Mouse (Mus musculus) induced T-regulatory cell, adult 2 months (primary cell): ENCODE data around the gene Casp7.
"Not testable (repeated sequence)": the region's sequence is repeated elsewhere in the genome, so short reads cannot be mapped to it uniquely, and the experiment has no call there.

ENCODE experiments used
- DNase-seq: peaks from one replicate; pipeline ENCODE4 v3.0.0-alpha.2; 2012; ENCODE audit warnings: low read depth

The Casp7 gene

DNA sequence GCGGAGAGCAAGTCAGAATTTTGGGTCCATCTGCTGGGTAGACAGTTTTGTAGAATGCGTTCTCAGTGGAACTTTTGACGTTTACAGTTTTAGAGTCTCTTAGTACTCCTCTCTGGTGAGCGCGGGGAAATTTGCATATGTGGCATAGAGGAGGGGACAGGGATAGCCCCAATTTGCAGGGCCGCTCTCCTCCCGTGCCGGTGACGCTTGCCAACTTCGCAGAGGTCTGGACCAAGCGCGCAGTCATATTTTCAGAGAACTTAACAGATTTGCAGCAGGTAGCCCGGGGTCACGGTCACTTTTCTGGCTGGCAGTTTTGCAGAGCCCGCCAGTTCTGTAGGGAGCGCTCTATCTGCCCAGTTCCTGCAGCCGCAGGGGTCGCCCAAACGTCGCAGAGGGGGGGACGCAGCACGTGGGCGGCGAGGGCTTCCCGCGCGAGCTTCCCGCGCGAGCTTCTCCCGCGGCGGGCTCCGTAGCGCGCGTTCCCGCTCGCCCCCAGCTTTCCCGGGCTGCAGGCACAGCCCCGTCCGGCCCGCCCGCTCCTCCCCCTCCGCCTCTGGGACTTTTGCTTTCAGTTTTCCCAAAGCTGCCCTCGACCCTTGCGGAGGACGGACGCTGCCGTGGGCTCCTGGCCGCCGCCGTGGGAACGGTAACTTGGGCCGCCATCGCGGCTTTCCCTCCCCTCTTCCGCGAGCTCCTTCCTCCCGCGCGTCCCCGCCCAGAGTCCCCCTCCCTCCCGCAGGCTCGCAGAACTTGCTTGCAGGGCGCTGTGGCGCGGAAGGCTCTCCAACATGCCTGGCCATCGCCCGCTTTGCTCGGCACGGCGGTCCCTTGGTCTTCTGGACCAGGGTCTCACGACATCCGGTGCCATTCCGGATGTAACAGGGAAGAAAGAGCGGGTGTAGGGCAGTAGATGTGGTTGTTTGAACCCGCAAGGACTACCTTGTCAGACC, at the start of gene Casp7:
Gene Casp7 (plus strand): TSS at position 461 of the 953 bp plus-strand sequence.
- DNase-seq: peak; percentile 92

DNA sequence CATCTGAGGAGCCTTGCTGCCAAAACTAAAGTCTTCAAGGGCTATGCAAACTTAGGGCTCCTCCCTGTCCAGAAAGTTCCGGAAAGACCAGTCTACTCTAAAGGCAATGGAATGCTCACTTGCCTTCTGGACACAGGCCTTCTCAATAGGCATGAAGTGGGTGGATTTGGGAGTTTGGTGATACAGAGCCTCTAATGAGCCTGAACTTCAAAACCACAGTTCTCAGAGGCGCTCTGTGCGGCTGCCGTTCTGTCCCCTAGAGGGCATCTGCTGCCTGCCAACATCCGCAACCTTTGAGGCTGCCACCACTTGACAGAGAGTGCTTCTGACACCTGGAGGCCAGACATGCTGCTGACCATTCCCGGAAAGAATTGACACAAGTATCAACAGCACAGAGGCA, 47.6 kb upstream of the Casp7 start:
- peak; percentile 21 for DNase-seq

DNA sequence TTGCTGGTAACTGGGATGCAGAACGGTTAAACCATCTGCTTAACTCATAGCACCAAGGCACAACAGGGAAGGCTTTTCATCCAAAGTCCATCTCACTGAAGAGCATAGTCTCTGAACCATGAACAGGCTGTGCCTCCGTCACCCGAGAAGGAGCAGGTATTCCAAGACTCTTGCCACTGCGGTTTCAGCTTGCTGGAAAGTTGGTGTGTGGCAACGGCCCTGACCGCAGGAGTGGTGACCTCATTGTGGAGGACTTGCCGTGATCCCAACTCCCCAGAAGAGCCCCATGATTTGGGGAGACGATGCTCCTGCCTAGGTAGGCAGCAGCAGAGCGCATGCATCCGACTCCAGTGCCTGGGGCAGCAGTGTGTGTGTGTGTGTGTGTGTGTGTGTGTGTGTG, 43.2 kb upstream of the Casp7 start:
- no peak for DNase-seq

DNA sequence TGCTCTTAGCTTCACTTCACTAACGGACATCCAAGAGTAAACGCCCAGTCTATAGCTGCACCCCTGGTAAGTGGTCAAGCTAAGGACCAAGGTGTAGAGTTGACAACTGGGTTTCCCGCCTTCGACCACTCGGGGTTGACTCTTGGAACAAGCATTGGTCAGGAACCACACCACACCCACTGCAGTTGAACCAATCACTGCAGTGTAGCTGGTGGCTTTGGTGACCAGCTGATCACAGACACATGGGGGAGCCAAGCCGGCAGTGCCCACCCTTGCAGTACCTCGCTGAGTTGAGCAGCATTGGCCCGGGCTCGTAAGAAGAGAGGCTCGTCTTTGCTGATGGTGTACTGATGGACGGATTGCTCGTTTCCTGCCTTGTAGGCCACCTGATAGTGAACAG, 41.7 kb upstream of the Casp7 start:
- no peak for DNase-seq

DNA sequence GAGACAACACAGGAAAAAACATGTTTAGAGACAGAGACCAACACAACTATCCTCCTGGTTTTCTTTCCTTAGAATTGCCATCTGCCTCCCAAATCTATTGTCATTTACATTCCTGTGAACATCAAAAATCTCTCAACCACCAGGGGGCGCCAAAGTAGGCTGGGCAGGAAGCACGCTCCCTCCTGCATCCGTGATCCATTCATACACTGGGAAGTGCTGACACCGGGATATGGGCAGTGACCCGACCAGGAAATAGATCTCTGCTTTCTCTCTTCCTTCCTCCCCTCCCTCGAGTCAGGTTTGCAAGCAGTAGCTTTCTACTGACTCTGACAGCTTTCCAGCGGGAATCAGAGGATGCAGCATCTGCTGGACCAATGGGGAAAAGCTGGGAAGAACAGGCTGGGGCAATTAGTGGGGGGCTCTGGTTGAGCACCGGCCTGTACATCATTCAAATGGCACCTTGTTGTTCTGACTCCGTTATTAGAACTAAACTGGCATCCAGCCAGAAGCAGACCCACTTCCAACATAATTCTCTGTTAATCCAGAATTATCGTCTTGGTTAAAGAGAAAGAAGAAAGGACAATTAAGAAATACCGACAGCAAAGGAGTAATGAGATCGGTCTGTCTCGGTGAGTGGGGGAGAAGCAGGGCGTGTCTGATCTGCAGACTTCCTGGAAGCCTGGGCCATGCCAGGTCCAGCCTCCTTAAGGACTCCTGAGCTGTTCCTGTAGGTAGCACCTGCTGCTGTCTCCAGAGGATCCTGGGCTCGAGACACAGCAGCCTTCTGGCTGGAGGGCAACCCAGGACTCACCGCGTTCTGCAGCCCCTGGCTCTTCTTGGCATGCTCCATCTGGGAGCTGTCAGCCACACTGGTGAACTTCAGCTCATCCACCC, 40.2 kb upstream of the Casp7 start:
- peak; percentile 75 for DNase-seq

DNA sequence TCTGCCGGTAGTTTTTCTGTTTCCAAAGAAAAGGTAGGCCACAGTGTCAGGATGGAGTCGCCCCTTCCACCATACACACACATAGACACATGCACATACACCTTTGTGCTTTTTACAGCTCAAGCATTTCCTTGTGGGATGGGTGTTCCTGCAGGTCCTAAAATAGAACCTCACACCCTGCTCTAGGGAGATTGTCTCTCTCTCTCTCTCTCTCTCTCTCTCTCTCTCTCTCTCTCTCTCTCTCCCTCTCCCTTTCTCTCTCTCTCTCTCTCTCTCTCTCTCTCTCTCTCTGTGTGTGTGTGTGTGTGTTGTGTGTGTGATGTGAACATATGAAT, 39.6 kb upstream of the Casp7 start:
- not testable (repeated sequence) for DNase-seq

DNA sequence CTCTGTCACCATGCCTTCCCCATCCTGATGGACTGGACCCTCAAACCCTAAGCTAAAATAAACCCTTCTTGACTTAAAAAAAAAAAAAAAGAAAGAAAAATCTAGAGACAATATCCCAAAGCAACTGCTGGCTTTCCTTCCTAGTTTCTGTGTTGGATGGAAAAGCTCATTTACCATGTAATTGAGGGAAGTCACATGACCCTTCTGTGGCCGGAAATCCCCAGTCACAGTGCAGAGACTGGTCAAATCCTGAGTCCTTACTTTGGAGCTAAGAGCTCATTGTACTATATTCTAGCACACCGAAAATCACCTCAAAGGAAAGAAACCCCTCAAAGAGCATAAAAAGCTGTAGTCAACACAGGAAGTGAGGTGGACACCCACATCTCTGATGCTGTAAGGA, 38.0 kb upstream of the Casp7 start:
- DNase-seq: no peak

DNA sequence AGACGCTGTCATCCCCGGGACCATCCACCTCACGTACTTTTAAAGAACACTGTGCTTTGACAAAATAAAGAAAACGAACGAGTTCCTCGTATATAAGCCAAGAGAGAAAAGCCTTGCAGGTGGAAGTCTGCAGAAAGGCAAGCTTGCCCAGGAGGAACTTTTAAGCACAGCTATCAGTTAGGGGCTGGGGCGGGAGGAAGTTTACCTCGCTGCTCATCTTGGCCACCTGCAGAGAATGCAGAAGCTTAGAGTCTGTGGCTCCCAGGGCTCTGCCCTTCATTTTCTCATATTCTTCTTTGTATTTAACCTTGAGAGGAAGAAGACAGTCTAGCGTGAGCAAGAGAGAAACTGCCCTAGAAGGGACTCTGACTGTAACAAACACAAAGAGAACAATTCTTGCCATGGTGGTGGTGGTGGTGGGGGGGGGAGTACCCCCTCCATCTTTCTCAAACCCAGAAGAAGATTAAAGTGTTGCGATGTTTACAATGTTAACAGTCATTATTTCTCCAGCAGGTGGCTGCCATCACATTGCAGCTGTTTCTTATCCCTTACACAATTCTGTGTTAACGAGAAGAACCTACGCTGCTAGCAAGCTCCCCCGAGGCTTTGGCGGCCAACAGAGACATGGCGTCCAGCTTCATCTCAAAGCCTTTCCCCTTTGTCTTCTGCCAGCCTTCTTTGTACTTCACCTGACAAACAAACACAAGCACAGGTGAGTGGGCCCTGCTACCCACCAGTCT, 33.0 kb upstream of the Casp7 start:
- DNase-seq: no peak

DNA sequence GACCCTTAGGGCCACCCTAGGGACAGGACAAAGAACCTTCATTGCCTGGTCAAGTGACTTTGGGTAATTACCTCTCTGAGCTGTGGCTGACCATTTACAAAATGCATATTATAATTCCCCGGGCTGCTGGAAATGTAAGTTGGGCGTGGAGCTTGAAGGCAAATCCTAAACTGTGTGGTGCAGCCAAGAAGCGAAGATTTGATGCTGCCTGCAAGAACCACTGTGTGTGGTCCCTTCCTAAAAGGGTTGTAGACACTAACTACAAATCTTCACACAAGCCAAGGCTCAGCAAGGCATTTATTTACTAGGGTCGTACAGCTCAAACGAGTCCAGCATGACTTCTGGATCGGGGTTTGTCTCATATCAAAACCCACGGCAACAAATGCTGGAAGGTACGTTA, 32.4 kb upstream of the Casp7 start:
- no peak for DNase-seq

DNA sequence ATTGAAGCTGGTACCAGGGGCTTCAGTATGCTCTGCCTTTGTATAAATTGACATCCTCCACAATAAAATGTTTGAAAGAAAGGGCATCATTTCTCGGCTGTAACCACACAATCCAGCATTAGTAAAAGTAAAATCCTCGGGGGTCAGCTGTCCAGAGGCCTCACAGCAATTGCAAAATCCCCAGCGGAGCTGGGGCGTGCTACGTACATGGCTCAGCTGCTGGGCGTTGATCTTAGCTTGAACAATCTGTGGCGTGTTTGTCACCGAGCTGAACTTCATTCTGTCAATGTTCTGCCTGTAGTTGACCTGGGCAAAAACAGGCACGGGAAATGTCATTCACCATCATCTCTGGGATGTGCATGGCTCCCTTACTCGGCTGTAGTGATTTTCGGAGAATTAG, 30.8 kb upstream of the Casp7 start:
- no peak for DNase-seq

DNA sequence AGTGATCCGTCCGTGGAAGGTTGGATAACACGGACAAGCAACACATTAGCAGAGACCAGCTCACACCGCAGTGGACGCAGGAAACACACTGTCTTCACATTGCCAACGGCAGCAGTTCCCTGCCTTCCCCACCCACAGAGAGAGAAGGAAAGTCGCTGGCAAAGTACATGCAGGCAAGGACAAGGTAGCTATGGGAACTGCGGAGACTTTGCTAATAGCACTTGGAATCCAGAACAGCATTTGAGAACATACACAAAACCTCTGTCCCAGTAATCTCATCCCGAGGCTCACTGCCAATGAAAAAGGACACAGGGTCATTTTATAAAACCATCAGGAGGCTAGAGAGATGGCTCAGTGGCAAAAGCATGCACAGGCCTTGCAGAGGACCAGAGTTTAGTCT, 30.3 kb upstream of the Casp7 start:
- DNase-seq: no peak

DNA sequence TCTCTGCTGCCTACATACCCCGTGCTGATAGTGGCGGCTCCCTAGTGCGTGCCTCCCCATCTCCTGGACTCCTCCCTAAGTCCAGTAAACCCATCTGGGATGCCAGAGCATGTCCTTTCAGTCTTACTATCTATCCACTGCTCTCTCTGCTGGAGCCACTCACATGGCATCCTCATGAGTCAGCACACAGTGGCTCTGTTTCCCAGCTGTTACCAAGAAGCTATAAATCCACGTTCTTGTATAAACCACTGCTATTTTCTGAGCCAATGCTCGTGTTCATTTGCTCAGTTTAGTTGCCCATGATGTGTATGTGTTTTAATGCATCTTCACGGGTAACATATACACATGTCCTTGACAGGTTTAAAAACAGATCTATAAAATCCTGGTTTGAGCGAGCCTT, 29.2 kb upstream of the Casp7 start:
- DNase-seq: no peak

DNA sequence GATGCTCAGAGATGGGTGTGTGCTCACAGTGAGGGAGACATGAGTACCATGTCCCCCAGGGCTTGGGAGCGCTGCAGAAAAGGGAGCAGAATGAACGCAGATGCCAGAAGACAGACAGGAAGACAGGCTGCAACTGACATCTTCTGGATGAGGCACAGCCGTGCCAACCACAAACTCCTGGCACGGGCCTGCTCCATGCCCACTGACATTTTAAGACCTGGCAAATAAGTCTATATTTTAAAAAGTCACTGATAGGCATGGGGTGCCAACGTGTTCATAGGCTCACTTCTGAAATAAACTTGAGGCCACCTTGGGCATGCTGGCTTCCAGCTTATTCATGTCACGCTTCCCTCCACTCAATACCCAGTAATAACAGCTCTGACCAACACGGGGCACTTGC, 28.0 kb upstream of the Casp7 start:
- DNase-seq: no peak

DNA sequence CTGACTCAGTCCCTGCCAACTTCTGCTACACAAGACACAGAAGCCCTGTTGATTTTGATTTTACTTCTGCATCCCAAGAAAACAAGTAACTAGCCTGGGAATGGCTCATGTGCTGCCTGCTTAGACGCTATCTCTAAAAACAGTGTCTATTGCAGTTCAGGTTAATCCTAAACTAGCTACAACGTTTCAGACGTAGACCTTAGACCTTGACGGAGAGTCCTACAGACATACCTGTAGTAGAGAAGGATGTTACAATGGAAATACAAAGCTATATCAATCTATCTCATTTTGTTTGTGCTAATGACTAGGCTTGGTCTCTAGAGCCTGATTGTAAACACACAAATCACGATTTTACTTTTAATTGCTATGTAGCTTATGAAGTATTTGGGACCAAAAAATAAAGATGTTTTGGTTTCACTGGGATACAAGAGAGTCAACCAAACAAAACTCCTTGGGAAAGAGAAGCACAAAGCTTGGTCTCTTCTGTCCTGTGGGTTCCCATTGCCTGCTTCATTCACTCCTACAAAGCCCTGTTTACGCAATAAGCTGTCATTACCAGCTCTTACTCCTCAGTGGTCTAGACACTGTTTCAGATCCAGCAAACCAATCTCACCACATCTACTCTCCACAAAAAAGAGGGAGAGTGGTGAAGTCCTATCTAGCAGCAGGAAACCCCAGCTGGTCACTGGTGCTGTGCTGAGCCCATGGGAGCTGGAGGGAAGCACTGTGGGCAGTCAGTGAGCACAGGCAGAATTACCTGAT, 26.4 kb upstream of the Casp7 start:
- DNase-seq: no peak

DNA sequence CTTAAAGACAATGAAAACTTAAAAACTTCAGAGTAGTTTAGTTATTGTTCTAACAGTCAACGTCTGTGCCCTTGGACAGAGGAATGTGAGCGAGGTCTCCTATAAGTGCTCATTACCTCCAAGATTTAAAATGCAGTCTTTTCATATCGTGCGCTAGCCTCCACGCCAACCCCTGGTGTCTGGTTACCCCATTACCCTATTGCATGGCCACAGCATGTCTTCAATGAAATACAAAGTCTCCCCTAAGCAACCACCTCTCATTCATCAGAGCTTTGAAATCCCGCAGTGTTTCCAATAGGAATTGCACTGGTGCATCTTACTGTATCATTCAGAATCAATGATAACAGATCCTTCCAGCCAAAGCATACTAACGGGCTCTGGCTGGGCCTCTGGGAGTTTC, 24.7 kb upstream of the Casp7 start:
- DNase-seq: no peak

DNA sequence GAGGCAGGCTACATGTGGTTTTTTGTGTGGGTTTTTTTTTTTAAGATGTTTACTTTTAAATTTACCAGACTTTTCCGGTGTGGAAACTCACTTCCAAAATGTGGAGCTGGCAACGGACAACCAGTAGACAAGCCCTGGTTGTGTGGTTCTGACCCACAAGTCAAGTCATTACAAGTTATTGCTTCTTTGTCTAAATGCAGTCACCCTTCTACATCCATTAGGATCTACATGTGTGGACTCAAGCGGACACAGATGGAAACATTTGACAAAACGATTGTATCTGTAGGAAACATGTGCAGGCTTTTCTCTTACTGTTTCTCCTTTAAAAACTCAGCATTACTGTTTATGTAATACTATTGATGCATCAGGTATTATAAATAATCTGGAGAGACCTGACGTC, 23.7 kb upstream of the Casp7 start:
- DNase-seq: no peak

DNA sequence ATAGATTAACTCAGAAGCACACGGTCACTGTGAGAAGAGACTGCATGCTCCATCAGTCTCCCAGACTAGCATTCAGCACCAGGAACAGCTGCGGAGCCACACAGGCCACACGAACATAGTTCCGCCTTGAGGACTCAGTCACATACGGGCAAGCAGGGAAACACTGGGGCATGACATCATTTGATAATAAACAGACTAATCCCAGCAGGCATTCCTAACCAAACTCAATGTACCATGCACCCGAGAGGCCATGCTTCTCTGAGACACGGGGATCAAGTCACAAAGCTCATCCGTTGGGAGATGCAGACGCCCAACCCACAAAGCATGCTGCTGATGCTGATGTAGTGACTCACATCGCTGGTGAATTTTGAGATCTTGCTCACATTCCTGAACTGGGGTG, 22.9 kb upstream of the Casp7 start:
- DNase-seq: no peak

DNA sequence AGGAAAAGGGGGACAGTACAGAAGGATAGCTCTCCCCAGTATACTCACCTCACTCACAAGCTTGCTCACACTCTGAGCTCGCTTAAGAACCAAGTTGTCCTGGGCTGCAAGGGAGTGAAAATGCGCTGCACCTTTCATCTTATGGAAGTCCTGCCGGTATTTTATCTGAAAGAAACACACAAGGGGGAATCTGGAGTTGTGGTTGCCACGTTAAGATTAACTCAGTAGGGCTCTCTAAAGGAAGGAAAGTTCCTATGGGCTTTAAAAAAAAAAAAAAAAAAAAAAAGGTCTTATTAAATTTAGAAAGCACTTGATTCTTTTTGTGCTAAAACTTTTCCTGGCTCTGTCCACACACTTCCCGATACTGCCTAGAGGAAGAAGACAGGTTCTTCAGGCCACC, 18.9 kb upstream of the Casp7 start:
- DNase-seq: no peak

DNA sequence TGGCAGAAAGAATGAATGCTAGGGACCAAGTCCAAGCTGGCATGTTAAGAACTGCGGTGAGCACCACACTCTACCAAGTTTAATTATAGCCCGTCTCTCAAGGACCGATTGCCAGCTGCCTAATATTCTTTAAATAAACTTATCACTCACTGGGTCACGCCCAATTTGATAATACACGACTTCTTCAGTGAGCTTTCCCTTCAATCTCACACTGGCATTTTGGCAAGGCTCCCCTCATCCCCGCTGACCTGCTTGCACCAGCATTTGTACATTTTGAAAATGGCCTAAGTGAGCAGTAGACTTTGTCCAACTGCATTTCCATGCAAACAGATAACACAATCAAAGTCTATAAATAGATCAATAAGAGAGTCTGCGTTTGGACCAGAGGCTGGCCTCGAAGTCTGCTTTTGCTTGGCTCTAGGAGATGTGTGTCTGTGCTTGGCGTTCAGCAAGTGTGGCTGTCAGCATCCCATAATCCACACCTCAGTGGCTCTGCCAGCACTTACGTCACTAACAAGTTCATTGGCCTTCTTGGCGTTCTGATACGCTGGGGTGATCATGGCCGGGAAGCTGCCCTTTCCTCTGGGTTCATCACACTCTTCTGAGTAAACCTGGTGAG, 18.3 kb upstream of the Casp7 start:
- no peak for DNase-seq

DNA sequence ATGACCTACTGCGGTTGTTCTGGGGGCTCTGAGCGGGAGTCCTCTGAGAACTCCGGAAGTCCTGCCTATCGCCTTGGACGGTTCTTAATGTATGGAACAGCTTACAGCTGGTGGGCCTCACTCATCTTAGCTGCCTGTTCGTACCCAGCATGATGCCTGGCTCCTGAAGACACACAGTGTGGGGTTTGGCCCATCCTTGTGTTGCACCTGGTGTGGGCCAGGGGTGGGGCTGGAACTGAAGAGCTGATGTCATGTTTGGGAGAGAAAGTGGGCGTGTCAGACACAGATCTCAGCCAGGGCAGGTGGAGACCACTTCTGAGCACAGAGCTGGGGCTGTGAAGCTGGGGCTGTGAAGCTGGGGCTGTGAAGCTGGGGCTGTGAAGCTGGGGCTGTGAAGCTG, 16.6 kb upstream of the Casp7 start:
- no peak for DNase-seq

DNA sequence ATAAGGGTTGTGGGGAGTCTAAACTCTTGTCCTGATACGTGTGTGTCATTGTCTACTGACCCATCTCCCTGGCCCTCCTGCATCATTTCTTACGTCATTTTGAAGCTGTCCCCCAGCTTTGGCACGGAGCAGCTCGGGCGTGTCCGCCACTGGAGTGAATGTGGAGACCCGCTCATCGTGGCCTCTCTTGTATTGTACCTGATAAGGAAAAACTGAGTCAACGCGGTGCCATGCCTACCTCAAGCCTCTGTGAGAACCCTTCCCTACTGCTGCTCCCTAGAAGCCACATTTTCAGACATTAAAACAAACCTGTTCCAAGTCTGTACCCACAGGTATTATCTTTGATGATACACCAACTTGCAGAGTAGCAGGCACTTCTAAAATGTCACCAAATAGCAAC, 15.5 kb upstream of the Casp7 start:
- no peak for DNase-seq
